In genomic region chr9:75246080-75246930, GRCm38 (mm10) we compare ENCODE assay signal across 17 mouse cellular contexts. TPM values are rescaled to one million over a fixed set of nuclear protein-coding genes. Genes with fewer than 3 reads are reported as not detected.
DNase-seq lines count a peak whose midpoint lies in the region; ATAC-seq lines count a peak whose summit lies in the region.
"Had no signal": no experiment of that assay in that cellular context is flagged by ENCODE, and none has a peak within 500 bp of the region (broad histone marks: within the 10 kb centered on the region; RNA-seq: fewer than 3 reads in every experiment).

No protein-coding gene starts in this region.

- peak; percentile 26 for DNase-seq in right cerebral cortex, postnatal 25 days
- no peak for DNase-seq in right cerebral cortex, postnatal 14 days
- peak; percentile 51 for DNase-seq in CD4-positive, CD25-positive, alpha-beta regulatory T cell, adult 2 months (ENCODE audit: low read depth, low spot score)
- DNase-seq in naive thymus-derived CD4-positive, alpha-beta T cell, adult 2 months (ENCODE audit: low read depth): peak; percentile 71
- no peak for DNase-seq in c-Kit-positive CD71-positive TER-119-positive erythroid progenitor cells, embryonic 14.5 days (ENCODE audit: low spot score)
- DNase-seq in spleen, postnatal 14 days (ENCODE audit: low spot score in 2 of 2): no peak
- DNase-seq: cerebellum, adult 11 months; cerebellum, postnatal 14 days; gastrocnemius, postnatal 10 days; heart, adult 2 months; kidney, adult 8-10 months; kidney, postnatal 4 days; liver; lung, adult 2 months; lung, postnatal 36 days; midbrain, embryonic 14.5 days had no signal

- peak; percentile 71 for ATAC-seq in common myeloid progenitor, adult 5-6 weeks (replicated peaks; ENCODE audit: low read depth, poor library complexity, severe bottlenecking)

RNA-seq across cellular contexts. Expression of gene Myo5c, which starts 14.5 kb away (rescaled TPM):
- total RNA-seq in common myeloid progenitor, adult 5-6 weeks (2017): 0.63 and 1.1 TPM in 2 replicates

RNA-seq across cellular contexts. Expression of gene Gnb5, which starts 59.8 kb away (rescaled TPM):
- 2.2 and 3.0 TPM in 2 replicates for total RNA-seq in common myeloid progenitor, adult 5-6 weeks (2017)

Comparison
In these comparisons a context has a peak if more than half of its experiments do, and no peak if none do; other contexts are left out.
1. DNase-seq: peak in right cerebral cortex, postnatal 25 days (single experiment), CD4-positive, CD25-positive, alpha-beta regulatory T cell, adult 2 months (single experiment) and naive thymus-derived CD4-positive, alpha-beta T cell, adult 2 months (single experiment); none in right cerebral cortex, postnatal 14 days (single experiment), c-Kit-positive CD71-positive TER-119-positive erythroid progenitor cells, embryonic 14.5 days (single experiment) and spleen, postnatal 14 days (0 of 2).